Comparison of ENCODE assay signal across 8 mouse cellular contexts in genomic region chr9:44334396-44335330, GRCm38 (mm10). TPM values are rescaled to one million over a fixed set of nuclear protein-coding genes. Genes with fewer than 3 reads are reported as not detected.
A peak's percentile ranks its signal among the peaks of the same experiment; 100 is the strongest.
DNase-seq lines count a peak whose midpoint lies in the region; ATAC-seq lines count a peak whose summit lies in the region.

Gene H2afx, plus strand, starts transcription at chr9:44334694.

- H3K4me2 ChIP-seq in heart, embryonic 14.5 days (ENCODE audit: low read length) = peak within 1 kb of the TSS; percentile 68
- H3K4me2 ChIP-seq in liver, embryonic 13.5 days = peak within 1 kb of the TSS; percentile 78
- H3K4me2 ChIP-seq in stomach, embryonic 16.5 days (ENCODE audit: low read depth, low read length) = peak within 1 kb of the TSS; percentile 84

- DNase-seq in c-Kit-negative CD71-positive TER-119-positive erythroid progenitor cells, embryonic 14.5 days (ENCODE audit: low read depth, low spot score) = peak; percentile 99
- peak; percentile 99 for DNase-seq in fibroblast of lung, adult 2 months (ENCODE audit: low read depth)
- DNase-seq in kidney, postnatal 14 days = peak; percentile 99
- DNase-seq in liver, embryonic 13.5 days = peak; percentile 99
- DNase-seq in neural tube, embryonic 10.5 days (ENCODE audit: extremely low spot score, low spot score) = peak; percentile 98

- H3K27me3 ChIP-seq in heart, embryonic 14.5 days (ENCODE audit: control insufficient read depth, insufficient read depth, low read length) = no peaks in the 10 kb centered on the region
- H3K27me3 ChIP-seq in liver, embryonic 13.5 days = no peaks in the 10 kb centered on the region
- no peaks in the 10 kb centered on the region for H3K27me3 ChIP-seq in stomach, embryonic 16.5 days (ENCODE audit: control insufficient read depth, insufficient read depth, low read length)

- H3K4me3 ChIP-seq in heart, embryonic 14.5 days (ENCODE audit: control insufficient read depth in 1 of 2, insufficient read depth in 1 of 2, low read depth in 1 of 2, low read length in 2 of 2) = peak within 1 kb of the TSS; percentile 82 to 87
- peak within 1 kb of the TSS; percentile 80 for H3K4me3 ChIP-seq in liver, embryonic 13.5 days (replicated peaks)
- peak within 1 kb of the TSS; percentile 97 for H3K4me3 ChIP-seq in stomach, embryonic 16.5 days (replicated peaks; ENCODE audit: low read length)

- H3K36me3 ChIP-seq in heart, embryonic 14.5 days (ENCODE audit: control insufficient read depth, insufficient read depth, low read length) = peaks cover 74% of the 10 kb centered on the region
- peaks cover 88% of the 10 kb centered on the region for H3K36me3 ChIP-seq in liver, embryonic 13.5 days
- peaks cover 40% of the 10 kb centered on the region for H3K36me3 ChIP-seq in stomach, embryonic 16.5 days (ENCODE audit: control insufficient read depth, insufficient read depth, low read length)

- peaks cover 4 to 20% of the 10 kb centered on the region in 2 experiments; a peak in 3 of 4 replicates for H3K4me1 ChIP-seq in heart, embryonic 14.5 days (ENCODE audit: control insufficient read depth in 2 of 2, insufficient read depth in 2 of 2, low read length in 2 of 2)
- peaks cover 48% of the 10 kb centered on the region for H3K4me1 ChIP-seq in liver, embryonic 13.5 days (replicated peaks)
- peaks cover 16% of the 10 kb centered on the region for H3K4me1 ChIP-seq in stomach, embryonic 16.5 days (ENCODE audit: control insufficient read depth, insufficient read depth, low read length)

- H3K9ac ChIP-seq in heart, embryonic 14.5 days (ENCODE audit: low read length) = peak within 1 kb of the TSS; percentile 99
- peak within 1 kb of the TSS; percentile 97 for H3K9ac ChIP-seq in liver, embryonic 13.5 days
- H3K9ac ChIP-seq in stomach, embryonic 16.5 days (ENCODE audit: low read length) = peak within 1 kb of the TSS; percentile 99

- under 1% methylated on average over 86 of the region's 91 CpGs for WGBS in heart, embryonic 14.5 days
- WGBS in liver, embryonic 13.5 days (ENCODE audit: insufficient replicate concordance) = under 1% methylated on average over 88 of the region's 91 CpGs
- under 1% methylated on average over 91 of the region's 91 CpGs for WGBS in stomach, embryonic 16.5 days

- peak within 1 kb of the TSS; percentile 94 to 96 for H3K27ac ChIP-seq in heart, embryonic 14.5 days (replicated peaks in 1 of 2; ENCODE audit: control insufficient read depth in 1 of 2, insufficient read depth in 1 of 2, low read depth in 2 of 2, low read length in 2 of 2)
- peak within 1 kb of the TSS; percentile 99 for H3K27ac ChIP-seq in liver, embryonic 13.5 days
- H3K27ac ChIP-seq in stomach, embryonic 16.5 days (ENCODE audit: low read length) = peak within 1 kb of the TSS; percentile 96

- H3K9me3 ChIP-seq in heart, embryonic 14.5 days (ENCODE audit: control insufficient read depth, low read length) = no peaks in the 10 kb centered on the region
- H3K9me3 ChIP-seq in liver, embryonic 13.5 days (replicated peaks) = no peaks in the 10 kb centered on the region
- H3K9me3 ChIP-seq in stomach, embryonic 16.5 days (replicated peaks; ENCODE audit: control insufficient read depth, low read length) = no peaks in the 10 kb centered on the region

- peak; percentile 97 for ATAC-seq in CD4-positive, CD25-positive, alpha-beta regulatory T cell, adult 4 months
- ATAC-seq in heart, embryonic 14.5 days (ENCODE audit: insufficient number of reproducible peaks, insufficient read depth, low FRiP score, low read depth) = peak; percentile 92
- peak; percentile 86 for ATAC-seq in liver, embryonic 13.5 days (ENCODE audit: low read depth)
- ATAC-seq in stomach, embryonic 16.5 days (ENCODE audit: insufficient read depth, low FRiP score) = peak; percentile 95

RNA-seq across cellular contexts. Expression of gene H2afx, which starts in this region (rescaled TPM):
- 10 to 100 TPM; 11.3 to 14.7 TPM for polyA plus RNA-seq in CD4-positive, CD25-positive, alpha-beta regulatory T cell, adult 4 months (2017; shearing (Covaris generic))
- polyA plus RNA-seq in heart, embryonic 14.5 days (2014; fragmentation: Nextera tagmentation; extraction: Ambion mirVana) = 153 and 167 TPM in 2 replicates
- polyA plus RNA-seq in liver, embryonic 13.5 days (2015; fragmentation: Nextera tagmentation; extraction: Ambion mirVana) = 208 and 210 TPM in 2 replicates
- polyA plus RNA-seq in stomach, embryonic 16.5 days (2015; fragmentation: Nextera tagmentation; extraction: Ambion mirVana) = 203 and 218 TPM in 2 replicates

Comparison
In these comparisons a context has a peak if more than half of its experiments do, and no peak if none do; other contexts are left out.
1. Peak in every context shown above with its lines: DNase-seq, ATAC-seq, H3K4me3 ChIP-seq and H3K27ac ChIP-seq.